Mouse (Mus musculus): ENCODE measurements around the gene Cyfip1.

Gene Cyfip1

GRCm38 (mm10) chr7:55841445-55841844, at the start of gene Cyfip1:
Cyfip1 (plus strand) TSS chr7:55841745.
- DNase-seq (ENCODE audit: low spot score), result no peak

GRCm38 (mm10) chr7:55792280-55792679, 49.3 kb upstream of the Cyfip1 start:
- no peak for DNase-seq (ENCODE audit: low spot score)

- no peak for DNase-seq (ENCODE audit: low spot score)
Measured at GRCm38 (mm10) chr7:55793236-55793951, 48.2 kb upstream of the Cyfip1 start.

GRCm38 (mm10) chr7:55793952-55794603, 47.5 kb upstream of the Cyfip1 start, which contains the start of gene Tubgcp5:
Tubgcp5 (plus strand) TSS chr7:55794154.
- peak; percentile 96 for DNase-seq (ENCODE audit: low spot score)

GRCm38 (mm10) chr7:55799981-55800380, 41.6 kb upstream of the Cyfip1 start:
- no peak for DNase-seq (ENCODE audit: low spot score)

GRCm38 (mm10) chr7:55809967-55810366, 31.6 kb upstream of the Cyfip1 start:
- no peak for DNase-seq (ENCODE audit: low spot score)

GRCm38 (mm10) chr7:55824468-55824867, 17.1 kb upstream of the Cyfip1 start:
- DNase-seq (ENCODE audit: low spot score), result no peak

GRCm38 (mm10) chr7:55827551-55827950, 14.0 kb upstream of the Cyfip1 start:
- no peak for DNase-seq (ENCODE audit: low spot score)

- DNase-seq (ENCODE audit: low spot score), result no peak
Measured at GRCm38 (mm10) chr7:55836877-55837276, 4.7 kb upstream of the Cyfip1 start.

GRCm38 (mm10) chr7:55841977-55842503, 495 bp downstream of the Cyfip1 start:
- DNase-seq (ENCODE audit: low spot score), result peak; percentile 26

GRCm38 (mm10) chr7:55842504-55843152, 1.1 kb downstream of the Cyfip1 start:
- no peak for DNase-seq (ENCODE audit: low spot score)

GRCm38 (mm10) chr7:55846606-55847312, 5.2 kb downstream of the Cyfip1 start:
- DNase-seq (ENCODE audit: low spot score), result no peak

GRCm38 (mm10) chr7:55849948-55850571, 8.5 kb downstream of the Cyfip1 start:
- DNase-seq (ENCODE audit: low spot score), result no peak

GRCm38 (mm10) chr7:55852787-55853186, 11.2 kb downstream of the Cyfip1 start:
- no peak for DNase-seq (ENCODE audit: low spot score)

- no peak for DNase-seq (ENCODE audit: low spot score)
Measured at GRCm38 (mm10) chr7:55855597-55855996, 14.1 kb downstream of the Cyfip1 start.

GRCm38 (mm10) chr7:55856741-55857140, 15.2 kb downstream of the Cyfip1 start:
- DNase-seq (ENCODE audit: low spot score), result no peak

GRCm38 (mm10) chr7:55857729-55858128, 16.2 kb downstream of the Cyfip1 start:
- DNase-seq (ENCODE audit: low spot score), result no peak

GRCm38 (mm10) chr7:55858836-55859517, 17.4 kb downstream of the Cyfip1 start:
- DNase-seq (ENCODE audit: low spot score), result no peak

- DNase-seq (ENCODE audit: low spot score), result no peak
Measured at GRCm38 (mm10) chr7:55859518-55859872, 17.9 kb downstream of the Cyfip1 start.

GRCm38 (mm10) chr7:55859956-55860355, 18.4 kb downstream of the Cyfip1 start:
- no peak for DNase-seq (ENCODE audit: low spot score)

- no peak for DNase-seq (ENCODE audit: low spot score)
Measured at GRCm38 (mm10) chr7:55861175-55861574, 19.6 kb downstream of the Cyfip1 start.

All from T-cell, adult 2 months (primary cell).